Mouse (Mus musculus) monocyte, adult 5-6 weeks (primary cell): ENCODE data around the gene Dnajb13. TPM values are rescaled to one million over a fixed set of nuclear protein-coding genes. Genes with fewer than 3 reads are reported as not detected.

ENCODE experiments used
- ATAC-seq: fragments of 153-309, 156-312 bp; replicated peaks from 2 replicates; pipeline ENCODE4 v1.8.0; 2017; ENCODE audit warnings: mild to moderate bottlenecking; ENCODE audit not compliant: low TSS enrichment, insufficient number of reproducible peaks, severe bottlenecking, poor library complexity, low FRiP score
- total RNA-seq: library from RNA; stranded (forward); fragments of 200-1000, 200-491, 200-594 nt; gene quantifications from 3 replicates; pipeline ENCODE4 v1.2.3, GENCODE M21; 2017

Gene Dnajb13
- total RNA-seq, result 1.7 to 3.6 TPM in 2 of 3 replicates, not detected in the other

DNA sequence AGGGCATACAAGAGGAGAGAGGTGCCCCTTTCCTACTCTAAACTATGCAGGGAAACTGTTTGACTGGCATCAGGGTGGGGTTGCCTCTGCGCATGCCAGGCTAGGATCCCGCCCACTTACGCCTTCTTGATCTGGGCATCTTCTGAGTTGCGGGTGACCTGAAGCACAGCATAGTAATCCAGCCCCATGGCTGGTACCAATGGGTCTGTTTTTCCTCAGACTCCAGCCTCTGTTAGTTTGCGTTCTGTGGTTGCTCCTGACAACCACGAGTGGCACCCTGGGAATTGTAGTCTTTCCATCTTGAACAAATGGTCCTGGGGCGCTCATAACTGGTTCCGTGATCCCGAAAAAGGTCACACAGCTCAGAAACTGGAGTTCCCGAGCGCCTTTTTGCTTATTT, at the start of gene Dnajb13:
TSS of gene Dnajb13 (minus strand) at position 388 of the 400 bp plus-strand sequence.
- no peak for ATAC-seq

DNA sequence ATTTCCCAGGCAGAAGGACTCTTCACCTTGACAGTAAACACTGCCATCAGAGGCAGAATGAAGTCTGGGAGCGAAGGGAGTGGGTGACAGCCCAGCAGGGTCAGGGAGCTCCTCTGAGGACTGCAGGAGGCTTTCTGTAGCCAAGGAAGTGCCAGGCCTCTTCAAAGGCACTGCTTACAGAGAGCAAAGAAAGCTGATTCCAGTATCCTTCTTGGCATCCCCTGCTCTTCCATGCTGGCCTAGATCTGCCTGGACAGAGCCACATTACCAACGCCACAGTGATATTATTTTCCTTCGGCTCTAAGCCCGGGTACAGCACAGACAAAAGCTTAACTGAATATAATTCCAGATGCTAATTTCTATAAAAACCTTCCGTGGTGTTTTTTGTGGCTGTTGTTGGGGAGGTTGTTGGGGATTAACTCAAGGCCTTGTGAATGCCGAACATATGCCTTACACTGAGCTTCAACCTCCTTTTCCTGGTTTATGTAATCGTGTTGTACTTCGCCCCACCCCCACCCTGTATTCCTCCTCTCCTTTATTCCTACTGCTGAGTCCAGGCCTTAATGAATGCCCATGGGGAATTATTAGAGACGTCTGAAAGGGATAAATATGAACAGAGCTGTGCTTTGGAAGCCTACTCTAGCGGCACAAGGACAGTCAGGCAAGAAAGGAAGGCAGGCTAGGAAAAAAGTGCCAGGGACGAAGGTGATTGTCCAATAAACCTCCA, 47.3 kb upstream of the Dnajb13 start:
- no peak for ATAC-seq

DNA sequence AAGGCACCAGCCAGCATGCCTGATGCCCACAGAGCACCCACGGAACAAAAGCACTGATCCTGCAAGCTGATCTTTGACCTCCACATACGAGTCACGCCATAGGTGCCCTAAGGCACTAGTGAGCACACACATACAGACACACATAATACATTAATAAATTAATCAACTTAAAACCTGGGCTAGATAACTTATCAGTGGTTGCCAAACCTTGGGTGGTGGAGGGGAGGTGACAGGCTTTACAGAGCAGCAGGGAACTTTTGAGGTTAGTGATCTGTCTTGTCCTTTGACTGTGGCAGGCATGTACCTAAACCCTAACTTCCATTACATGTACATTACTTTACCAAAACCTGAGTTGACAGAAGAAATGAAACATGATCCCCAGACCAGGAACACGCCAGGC, 44.6 kb upstream of the Dnajb13 start:
- no peak for ATAC-seq

DNA sequence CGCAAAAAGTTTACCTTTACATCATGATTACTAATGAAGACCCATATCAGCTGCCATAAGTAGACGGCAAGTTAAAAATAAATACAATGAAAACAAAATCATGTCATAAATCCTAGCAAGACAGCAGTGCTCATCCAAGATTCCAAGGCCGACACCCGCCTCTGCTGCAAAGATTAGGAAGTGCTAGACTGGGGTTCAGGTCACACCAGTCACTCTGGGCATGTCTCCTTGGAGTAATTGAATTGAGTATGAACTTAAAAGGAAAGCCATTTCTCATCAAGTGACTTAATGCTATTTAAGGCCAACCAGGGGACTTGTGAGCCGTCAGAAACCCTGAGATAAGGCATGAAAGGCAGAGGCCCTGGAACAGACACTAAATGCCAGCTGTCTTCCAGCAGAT, 42.5 kb upstream of the Dnajb13 start:
- ATAC-seq, result no peak

DNA sequence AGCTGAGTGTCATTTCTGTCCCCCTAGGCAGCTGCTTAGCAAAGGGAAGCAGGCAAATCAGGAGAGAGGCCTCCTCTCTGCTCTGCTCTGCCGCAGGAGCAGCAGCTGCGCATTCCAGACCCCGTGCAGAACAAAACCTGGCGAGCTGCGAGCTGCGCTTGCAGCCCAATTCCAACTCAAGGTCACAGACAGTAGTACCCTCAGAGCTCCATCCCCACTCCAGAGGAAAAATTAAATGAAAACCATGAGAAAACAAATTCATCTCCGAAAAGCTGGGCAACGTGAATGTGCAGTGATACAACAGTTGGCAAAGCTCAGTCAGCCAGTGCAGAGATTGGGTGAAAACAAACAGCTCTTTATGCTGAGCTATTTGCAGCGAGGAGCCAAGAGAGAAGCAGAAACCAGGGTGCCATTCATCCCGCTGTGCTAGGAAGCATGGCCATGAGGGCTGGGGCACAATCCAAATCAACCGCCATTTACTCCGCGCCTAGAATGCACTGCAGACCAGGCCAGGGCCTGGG, 40.7 kb upstream of the Dnajb13 start:
- ATAC-seq, result no peak

DNA sequence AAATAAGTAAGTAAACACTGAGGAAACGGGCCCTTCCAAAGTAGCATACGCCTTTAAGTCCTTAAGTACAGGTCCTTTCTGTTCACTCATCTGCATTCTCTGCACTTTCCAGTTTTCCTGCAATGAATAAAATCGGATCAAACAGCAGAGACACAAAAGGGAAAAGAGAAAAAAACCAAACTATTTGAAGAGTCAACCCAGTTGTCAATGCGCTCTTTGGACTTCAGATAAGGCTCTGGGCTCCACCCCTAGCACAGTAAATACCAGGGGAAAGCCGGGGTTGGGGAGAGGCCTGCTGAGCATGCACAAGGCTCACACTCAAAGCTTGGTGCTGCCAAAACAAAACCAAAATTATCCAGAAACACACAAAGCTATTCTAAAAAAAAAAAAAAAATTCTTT, 40.2 kb upstream of the Dnajb13 start:
- no peak for ATAC-seq

DNA sequence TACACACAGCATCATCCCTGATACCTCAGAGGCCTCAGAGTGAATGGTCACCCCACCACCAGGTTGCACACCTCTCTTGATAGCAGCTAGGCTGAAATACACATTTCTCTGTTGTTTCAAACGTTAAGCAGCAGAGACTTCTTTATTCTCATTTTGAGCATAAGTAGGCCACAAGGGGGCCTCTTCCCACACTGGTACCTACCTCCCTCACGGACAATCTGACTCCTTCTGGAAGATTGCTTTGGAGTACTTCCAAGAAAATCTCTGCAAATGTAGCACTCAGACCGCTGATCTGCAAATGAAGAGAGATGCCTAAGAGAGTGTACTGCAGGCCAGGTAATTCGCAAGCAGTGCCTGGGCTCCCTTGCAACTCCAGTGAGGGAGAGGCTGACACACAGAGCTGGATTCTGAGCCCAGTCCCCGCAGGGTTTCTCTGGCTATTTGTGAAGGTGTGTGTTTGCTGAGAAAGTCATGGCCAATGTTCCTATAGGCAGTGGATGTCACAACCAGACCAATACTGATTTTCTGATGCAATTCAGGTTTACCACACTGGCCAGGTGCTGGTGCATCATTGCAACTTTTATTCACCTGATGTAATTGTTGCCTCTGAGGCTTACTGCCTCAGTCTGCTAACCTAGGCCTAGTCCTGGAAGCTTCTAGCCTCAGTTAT, 35.7 kb upstream of the Dnajb13 start:
- ATAC-seq, result no peak

DNA sequence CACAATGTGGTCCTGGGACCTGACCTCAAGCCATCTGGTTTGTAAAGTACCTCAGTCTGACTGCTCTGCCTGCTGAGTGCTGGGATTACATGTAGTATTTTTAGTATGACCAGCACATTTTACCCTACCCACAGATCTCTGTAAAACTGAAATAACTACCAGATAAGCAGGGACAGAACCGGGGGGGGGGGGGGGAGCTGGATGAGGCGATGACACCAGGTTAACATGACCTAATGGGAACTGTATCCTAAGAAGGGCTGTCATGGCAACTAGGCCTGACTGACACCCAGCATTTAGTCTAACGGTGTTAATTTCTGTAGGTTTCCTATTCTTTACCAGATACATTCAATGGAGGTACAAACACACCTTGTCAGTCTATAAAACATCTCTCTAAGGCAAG, 35.0 kb upstream of the Dnajb13 start:
- ATAC-seq, result no peak

DNA sequence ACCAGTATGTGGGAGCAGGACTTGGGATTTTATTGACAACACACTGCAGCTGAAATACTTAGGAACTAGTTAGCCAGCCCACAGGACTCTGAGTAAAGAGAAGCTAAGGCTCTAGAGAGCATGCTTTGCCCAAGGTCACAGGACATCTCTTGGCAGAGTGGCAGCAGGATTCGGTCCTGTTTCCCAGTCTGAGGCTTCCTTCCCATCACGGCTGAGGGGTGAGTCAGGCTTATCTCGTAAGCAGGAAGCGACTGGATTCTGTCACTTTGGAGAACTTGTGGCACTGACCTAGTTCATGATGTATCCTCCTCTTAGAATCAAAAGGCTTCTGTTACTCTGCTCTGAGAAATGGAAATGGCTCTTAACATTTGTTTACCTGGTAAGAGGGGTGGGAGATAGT, 32.9 kb upstream of the Dnajb13 start:
- no peak for ATAC-seq

DNA sequence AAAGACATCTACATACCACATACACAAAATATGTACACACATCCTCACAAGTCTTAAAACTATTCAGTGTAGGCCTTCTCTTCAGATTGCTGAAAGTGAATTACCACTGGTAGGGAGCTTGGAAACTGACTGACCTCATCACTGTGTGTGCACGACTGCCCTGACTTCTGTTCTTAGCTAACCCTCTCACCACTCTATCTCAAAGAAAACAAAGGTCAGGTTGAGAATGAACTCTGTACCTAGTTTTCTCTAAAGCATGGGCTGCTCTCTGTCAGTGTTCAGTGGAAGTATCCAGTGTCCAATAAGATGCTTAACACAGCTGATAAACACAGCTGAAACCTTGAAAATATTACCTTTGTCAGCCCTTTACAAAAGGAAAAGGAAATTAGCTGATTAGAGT, 29.7 kb upstream of the Dnajb13 start:
- no peak for ATAC-seq

DNA sequence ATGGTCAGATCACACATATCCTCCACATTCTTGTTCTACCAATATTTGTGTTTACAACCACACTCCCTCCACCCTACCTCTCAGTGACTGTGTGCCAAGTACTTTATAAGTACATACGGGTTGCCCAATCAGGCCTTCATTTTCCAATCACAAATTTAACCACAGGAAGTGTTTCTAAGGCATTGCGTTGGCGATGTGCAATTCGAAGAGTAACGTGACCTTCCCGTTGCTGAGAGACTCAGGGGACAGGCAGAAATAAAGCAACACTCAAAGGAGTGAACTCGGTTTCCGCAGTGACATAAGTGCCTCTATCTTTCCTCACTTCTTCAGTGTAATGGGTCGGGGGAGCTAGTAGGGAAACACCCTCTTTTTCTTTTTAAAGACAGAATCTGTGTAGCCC, 24.8 kb upstream of the Dnajb13 start:
- ATAC-seq, result peak; percentile 54

DNA sequence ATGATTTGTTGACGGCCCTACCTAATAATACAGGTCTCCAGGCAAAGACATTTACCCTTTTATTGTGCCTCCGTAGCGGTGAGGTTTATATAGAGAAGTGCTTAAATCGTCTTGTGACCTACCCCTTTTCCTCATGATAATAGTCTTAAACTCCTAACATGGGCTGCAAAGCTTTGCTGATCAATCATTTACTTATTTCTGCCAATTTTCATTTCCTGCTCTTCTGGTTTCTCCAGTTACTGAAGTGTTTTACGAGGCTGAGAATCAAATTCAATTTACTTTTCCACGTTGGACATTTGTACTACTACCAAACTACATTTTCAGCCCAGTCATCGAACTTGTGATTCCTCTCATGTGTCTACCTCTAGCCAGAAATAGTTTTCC, 22.8 kb upstream of the Dnajb13 start:
- ATAC-seq, result no peak

DNA sequence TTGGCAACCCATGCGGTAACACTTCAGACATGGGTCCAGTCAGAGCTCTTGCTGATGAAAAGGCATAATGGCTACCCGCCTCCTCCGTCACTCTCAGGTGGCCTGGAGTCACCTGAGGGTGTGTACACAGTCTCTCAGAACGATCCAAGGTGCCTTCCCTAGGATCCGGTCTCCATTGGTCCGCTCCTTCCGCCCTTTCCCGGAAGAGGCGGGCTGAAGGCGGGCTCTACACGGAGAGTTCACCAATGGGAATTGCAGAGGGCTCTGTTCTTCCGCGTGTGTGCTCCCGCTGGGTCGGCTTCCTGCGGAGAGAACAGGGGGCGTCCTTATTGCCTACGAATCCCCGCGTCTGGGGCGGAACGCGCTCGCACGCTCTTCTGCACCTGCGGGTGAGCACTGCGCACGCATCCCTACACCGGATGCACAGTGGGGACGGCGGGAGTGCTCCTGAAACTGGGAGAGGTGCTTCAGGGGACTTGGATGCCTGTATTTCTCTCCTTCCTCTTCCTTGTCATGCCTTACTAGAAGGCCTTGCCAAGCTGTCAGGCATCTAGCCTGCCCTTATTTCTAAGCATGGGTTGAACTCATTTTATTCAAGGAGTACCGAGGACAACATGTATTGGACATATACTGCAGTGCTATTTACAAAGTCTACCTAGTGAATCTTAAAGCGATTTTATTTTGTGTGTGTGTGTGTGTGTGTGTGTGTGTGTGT, 22.2 kb upstream of the Dnajb13 start, which contains the start of gene Coa4:
TSS of gene Coa4 (plus strand) at position 268 of the 715 bp plus-strand sequence.
- ATAC-seq, result peak; percentile 98

DNA sequence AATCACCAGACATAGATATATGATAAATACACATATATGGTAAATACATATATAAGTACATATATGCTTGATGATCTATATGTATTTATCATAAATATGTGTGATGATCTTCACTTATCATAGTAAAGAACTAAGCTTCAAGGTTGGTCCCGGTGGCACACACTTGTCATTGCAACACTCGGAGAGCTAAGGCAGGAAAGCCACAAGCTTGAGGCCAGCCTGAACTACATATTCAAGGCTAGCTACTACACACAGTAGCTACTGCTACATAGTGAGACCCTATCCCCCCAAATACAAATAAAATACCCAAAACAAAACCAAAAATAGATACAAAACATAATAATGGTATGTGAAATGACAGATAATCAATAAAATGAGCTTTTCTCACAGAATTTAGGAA, 21.1 kb upstream of the Dnajb13 start:
- ATAC-seq, result no peak

DNA sequence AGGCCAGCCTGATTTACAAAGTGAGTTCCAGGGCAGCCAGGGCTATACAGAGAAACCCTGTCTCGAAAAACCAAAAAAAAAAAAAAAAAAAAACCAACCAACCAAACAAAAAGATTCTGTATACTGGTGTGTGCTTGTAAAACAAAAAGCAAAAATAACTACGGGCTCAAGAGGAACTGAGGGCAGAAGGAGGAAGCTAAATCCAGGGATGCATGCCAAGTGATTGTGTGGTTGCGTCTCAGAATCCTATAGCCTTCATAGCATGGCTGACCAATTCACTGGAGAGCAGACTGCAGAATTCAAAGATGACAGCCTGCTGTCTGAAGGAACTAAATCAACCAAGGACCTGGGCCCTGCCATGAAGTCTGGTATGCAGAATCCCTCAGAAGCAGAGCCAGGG, 19.5 kb upstream of the Dnajb13 start:
- ATAC-seq, result no peak

DNA sequence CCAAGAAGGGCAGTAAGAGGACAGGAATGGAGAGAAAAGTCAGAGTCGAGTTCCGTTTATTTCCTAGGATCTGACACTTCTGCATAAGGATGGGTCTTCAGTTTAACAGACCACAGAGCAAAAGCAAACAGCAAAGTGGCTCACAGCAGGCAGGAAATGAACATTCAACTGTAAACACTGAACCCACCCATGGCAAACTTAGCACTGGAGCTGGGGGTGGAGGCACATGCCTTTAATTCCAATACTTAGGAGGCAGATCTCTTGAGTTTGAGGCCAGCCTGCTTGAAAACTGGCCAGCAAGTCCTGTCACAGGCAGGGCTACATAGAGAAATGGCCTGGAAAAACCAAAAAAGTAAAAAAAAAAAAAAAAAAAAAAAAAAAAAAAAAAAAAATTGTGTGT, 18.7 kb upstream of the Dnajb13 start:
- no peak for ATAC-seq

DNA sequence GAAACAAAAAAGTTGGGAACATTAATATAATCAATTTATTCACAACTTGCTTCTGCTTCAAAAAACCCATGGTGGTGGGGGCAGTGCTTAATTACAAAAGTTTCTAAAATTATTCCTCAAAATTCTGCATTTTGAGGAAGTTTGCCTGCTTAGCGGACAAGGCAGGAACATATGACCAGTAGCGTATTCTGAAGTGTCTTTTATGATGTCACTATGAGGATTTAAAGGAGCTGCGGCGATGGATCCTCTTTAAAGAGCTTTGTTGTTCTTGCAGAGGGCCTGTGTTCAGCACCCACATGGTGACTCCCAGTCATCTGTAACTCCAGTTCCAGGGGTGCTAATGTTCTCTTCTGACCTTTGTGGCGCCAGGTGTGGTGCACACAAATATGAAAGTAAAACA, 16.0 kb upstream of the Dnajb13 start:
- 0 out of 2 replicates have a peak, but pooled peaks have one; percentile 76 for ATAC-seq

DNA sequence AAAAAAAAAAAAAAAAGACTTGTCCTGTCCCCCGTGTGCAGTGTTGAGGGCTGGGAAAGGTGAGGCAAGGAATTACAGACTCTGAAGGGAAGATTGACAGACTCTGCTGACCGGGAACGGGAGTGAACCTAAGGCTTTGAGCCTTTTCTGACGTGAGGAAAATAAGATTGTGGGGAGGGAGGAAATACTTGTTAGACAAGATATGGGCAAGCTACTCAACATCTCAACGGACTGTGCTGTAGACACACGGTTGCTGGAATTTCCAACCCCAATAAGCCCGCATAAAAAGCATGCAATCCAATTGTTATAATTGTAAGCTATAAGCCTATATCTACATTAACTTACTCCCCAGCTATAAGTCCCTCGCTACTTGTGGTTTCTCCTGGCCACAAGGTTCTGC, 9.9 kb upstream of the Dnajb13 start:
- no peak for ATAC-seq

DNA sequence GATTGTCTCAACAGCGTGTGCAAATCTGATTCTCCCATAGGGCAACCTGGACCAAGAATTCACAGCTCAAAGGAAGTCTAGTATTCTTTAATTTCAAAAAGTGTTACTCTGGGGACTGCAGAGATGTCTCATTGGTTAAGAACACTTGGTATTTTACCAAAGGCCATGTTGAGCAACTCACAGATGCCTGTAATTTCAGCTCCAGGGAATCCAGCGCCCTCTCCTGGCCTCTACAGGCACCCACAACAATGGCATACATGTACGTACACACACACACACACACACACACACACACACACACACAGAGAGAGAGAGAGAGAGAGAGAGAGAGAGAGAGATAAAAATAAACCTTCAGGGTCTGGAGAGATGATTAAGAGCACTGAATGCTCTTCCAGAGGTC, 7.5 kb upstream of the Dnajb13 start:
- no peak for ATAC-seq
